Mouse (Mus musculus): ENCODE measurements at regions not wholly inside any gene's neighbourhood (a gene's known extent, or its start where the extent isn't known, plus 50 kb on each side); places are given as distances from the start of the nearest gene placed in this dataset.
"Not testable (repeated sequence)": the region's sequence is repeated elsewhere in the genome, so short reads cannot be mapped to it uniquely, and the experiment has no call there.

DNA sequence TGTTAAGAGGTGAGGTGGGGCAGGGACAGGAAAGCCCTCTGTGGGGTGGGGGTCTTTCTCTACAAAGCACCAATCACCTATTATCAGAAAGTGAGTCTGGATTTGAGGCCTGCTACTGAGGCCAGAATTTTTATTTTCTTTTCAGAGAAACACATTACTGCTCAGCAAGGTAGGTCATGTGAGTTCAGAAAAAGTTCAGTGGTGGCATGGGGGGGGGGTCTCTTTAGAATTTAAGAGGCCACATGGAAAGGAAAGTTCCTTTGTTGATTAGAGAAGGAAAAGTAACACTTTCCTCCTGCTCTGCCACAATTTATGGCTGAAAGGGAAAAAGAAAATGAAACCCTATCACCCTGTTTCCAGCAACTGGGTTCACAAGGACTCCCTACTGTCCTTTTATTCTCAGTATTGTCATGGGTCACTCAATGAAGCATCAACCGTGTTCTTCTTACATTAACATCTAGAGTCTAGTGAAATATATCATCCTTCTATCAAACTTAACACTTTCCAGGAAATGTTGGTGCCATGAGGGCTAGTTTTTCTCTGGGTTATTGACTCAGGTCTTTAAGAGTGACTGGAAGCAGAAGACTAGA, 194.1 kb downstream of the 4930474N05Rik start:
- Histone ChIP-seq H3K4me2 (ENCODE audit: low read length) (no peak overlapping the region), H3K27ac (ENCODE audit: low read length) (no peak overlapping the region), H3K9ac (replicated peaks; ENCODE audit: low read depth, low read length) (no peak overlapping the region), H3K9me3 (ENCODE audit: control insufficient read depth, low read length) (no peaks in the 10 kb centered on the region), H3K4me3 (replicated peaks; ENCODE audit: low read length) (no peak overlapping the region), H3K4me1 (replicated peaks; ENCODE audit: control insufficient read depth, insufficient read depth, low read length) (no peaks in the 10 kb centered on the region), H3K27me3 (replicated peaks; ENCODE audit: control insufficient read depth, insufficient read depth, low read length) (no peaks in the 10 kb centered on the region), H3K36me3 (ENCODE audit: control insufficient read depth, insufficient read depth) (no peaks in the 10 kb centered on the region)
- ATAC-seq: no peak
- WGBS: 58% methylated on average over 1 of the region's 1 CpGs

DNA sequence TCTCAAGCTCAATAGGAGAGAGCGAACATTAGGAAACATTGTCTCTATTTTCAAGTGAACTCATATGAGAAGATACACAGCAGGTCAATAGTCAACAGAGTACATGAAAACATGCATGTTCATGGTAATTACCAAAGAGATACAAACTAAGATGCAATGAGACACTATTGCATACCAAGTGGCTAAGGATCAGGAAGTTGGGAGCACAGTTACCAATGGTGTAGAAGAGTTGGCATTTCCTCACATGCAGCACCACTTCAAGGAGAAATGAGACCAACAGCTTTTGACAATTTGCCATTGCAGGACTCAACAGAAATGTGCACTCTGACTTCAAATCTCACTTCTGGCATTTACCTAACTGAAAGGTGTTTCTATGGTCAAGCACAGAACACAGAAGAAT, 215.6 kb downstream of the 4930474N05Rik start:
- Histone ChIP-seq H3K36me3 (ENCODE audit: control insufficient read depth, insufficient read depth) (no peaks in the 10 kb centered on the region), H3K4me2 (ENCODE audit: low read length) (no peak overlapping the region), H3K27ac (ENCODE audit: low read length) (no peak overlapping the region), H3K4me3 (replicated peaks; ENCODE audit: low read length) (no peak overlapping the region), H3K4me1 (replicated peaks; ENCODE audit: control insufficient read depth, insufficient read depth, low read length) (no peaks in the 10 kb centered on the region), H3K9ac (replicated peaks; ENCODE audit: low read depth, low read length) (no peak overlapping the region), H3K27me3 (replicated peaks; ENCODE audit: control insufficient read depth, insufficient read depth, low read length) (no peaks in the 10 kb centered on the region), H3K9me3 (ENCODE audit: control insufficient read depth, low read length) (no peaks in the 10 kb centered on the region)
- no peak for ATAC-seq
- 96% methylated on average over 1 of the region's 1 CpGs for WGBS

DNA sequence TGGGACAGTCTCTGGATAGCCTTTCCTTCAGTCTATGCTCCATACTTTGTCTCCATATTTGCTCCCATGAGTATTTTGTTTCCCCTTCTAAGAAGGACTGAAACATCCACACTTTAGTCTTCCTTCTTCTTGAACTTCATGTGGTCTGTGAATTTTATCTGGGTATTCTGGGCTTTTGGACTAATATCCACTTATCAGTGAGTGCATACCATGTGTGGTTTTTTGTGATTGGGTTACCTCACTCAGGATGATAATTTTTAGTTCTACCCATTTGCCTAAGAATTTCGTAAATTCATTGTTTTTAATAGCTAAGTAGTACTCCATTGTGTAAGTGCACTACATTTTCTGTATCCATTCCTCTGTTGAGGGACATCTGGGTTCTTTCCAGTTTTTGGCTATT, 220.0 kb downstream of the 4930474N05Rik start:
- not testable (repeated sequence) for ATAC-seq

DNA sequence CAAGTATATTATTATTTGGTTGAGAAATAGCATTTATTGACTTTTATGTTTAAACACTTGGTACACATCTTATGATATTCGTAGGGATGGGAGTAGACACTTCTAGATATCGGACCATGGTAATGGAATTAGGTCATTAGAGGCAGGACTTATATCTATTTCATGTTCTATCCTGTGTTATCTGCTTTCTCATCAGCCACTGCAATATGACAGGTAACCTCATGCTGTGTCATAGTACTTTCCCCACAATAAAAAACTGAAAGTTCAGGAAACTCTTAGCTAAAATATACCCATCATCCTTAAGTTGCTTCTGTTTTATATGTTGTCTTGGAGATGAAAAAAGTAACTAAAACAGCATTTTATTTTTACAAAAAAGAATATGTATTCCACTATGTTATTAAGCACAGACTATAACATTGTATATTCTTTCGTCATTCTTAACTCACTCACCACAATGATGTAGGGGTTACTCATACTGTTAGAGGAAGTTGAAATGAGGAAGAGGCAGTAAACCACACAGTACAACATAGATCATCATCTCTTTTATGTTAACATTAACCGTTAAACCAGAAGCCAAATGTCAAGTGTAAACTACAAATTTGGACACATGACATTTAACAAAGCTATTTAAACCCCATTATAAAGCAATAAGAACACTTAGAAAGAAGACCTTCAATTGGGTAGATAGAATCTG, 221.8 kb downstream of the 4930474N05Rik start:
- no peak overlapping the region for H3K4me2 ChIP-seq (ENCODE audit: low read length)
- H3K4me3 ChIP-seq (replicated peaks; ENCODE audit: low read length): no peak overlapping the region
- WGBS: 91% methylated on average over 4 of the region's 4 CpGs
- H3K9me3 ChIP-seq (ENCODE audit: control insufficient read depth, low read length): no peaks in the 10 kb centered on the region
- H3K27me3 ChIP-seq (replicated peaks; ENCODE audit: control insufficient read depth, insufficient read depth, low read length): no peaks in the 10 kb centered on the region
- H3K4me1 ChIP-seq (replicated peaks; ENCODE audit: control insufficient read depth, insufficient read depth, low read length): no peaks in the 10 kb centered on the region
- H3K27ac ChIP-seq (ENCODE audit: low read length): no peak overlapping the region
- ATAC-seq: no peak
- no peak overlapping the region for H3K9ac ChIP-seq (replicated peaks; ENCODE audit: low read depth, low read length)
- H3K36me3 ChIP-seq (ENCODE audit: control insufficient read depth, insufficient read depth): no peaks in the 10 kb centered on the region

More for the DNA sequence above, 220.0 kb downstream of the 4930474N05Rik start:
- not testable (repeated sequence) for H3K4me3 ChIP-seq (replicated peaks; ENCODE audit: low read length); H3K4me1 ChIP-seq (replicated peaks; ENCODE audit: control insufficient read depth, insufficient read depth, low read length); H3K4me2 ChIP-seq (ENCODE audit: low read length); H3K27ac ChIP-seq (ENCODE audit: low read length); H3K27me3 ChIP-seq (replicated peaks; ENCODE audit: control insufficient read depth, insufficient read depth, low read length); H3K9ac ChIP-seq (replicated peaks; ENCODE audit: low read depth, low read length); H3K9me3 ChIP-seq (ENCODE audit: control insufficient read depth, low read length); H3K36me3 ChIP-seq (ENCODE audit: control insufficient read depth, insufficient read depth)
- WGBS: 80% methylated on average over 1 of the region's 1 CpGs

DNA sequence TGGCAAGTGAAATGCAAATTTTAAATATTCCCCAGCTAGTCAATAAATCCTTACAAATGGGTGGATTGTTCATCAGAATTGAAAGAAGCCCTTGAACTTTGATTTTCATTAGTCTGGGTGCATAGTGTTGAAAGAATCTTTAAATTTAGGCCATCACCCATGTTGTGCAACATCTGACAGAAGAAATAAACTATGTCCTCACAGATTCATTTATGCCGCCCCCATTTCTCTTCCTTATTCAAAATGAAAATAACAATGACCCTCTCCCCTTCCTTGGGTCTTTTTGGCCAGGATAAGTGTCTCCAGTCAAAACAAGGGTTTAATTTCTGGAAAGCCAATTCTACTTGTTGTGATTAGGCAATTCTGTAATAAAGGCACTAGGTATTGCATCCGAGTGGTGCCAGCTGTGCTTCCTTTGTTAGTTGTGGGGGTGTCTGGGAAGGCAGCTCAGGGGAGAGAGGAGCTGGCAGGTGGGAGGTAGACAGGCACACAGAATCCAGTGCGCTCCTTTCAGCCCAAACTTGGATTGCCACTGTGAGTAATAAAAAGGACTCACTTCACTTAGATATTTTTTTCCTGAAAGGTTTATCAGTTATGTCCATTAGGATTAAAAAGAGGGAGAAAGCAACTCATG, 233.7 kb downstream of the 4930474N05Rik start:
- ATAC-seq: no peak
- H3K27ac ChIP-seq (ENCODE audit: low read length): no peak overlapping the region
- no peaks in the 10 kb centered on the region for H3K36me3 ChIP-seq (ENCODE audit: control insufficient read depth, insufficient read depth)
- no peak overlapping the region for H3K9ac ChIP-seq (replicated peaks; ENCODE audit: low read depth, low read length)
- WGBS: 40% methylated on average over 3 of the region's 3 CpGs
- no peak overlapping the region for H3K4me3 ChIP-seq (replicated peaks; ENCODE audit: low read length)
- H3K4me1 ChIP-seq (replicated peaks; ENCODE audit: control insufficient read depth, insufficient read depth, low read length): no peaks in the 10 kb centered on the region
- H3K9me3 ChIP-seq (ENCODE audit: control insufficient read depth, low read length): no peaks in the 10 kb centered on the region
- no peaks in the 10 kb centered on the region for H3K27me3 ChIP-seq (replicated peaks; ENCODE audit: control insufficient read depth, insufficient read depth, low read length)
- H3K4me2 ChIP-seq (ENCODE audit: low read length): no peak overlapping the region

DNA sequence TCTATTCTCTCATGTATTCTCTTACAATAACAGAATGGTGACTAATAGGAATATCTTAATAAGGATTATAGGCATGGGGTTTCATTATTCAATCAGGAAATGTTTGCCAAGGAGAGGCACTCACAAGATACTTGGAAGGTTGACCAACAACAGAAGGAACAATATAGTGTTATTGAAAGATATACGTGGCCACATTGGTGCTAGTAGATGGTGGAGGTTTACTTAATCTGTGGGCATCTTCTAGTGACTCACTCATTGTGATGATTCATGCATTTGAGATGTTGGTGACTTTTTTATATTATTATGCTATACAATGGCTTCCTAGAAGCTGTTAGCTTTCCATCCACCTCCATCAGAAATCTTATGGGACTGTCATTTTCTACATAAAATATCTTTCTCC, 246.1 kb downstream of the 4930474N05Rik start:
- no peaks in the 10 kb centered on the region for H3K27me3 ChIP-seq (replicated peaks; ENCODE audit: control insufficient read depth, insufficient read depth, low read length)
- ATAC-seq: no peak
- 88% methylated on average over 1 of the region's 1 CpGs for WGBS
- no peak overlapping the region for H3K9ac ChIP-seq (replicated peaks; ENCODE audit: low read depth, low read length)
- H3K27ac ChIP-seq (ENCODE audit: low read length): no peak overlapping the region
- no peaks in the 10 kb centered on the region for H3K36me3 ChIP-seq (ENCODE audit: control insufficient read depth, insufficient read depth)
- no peak overlapping the region for H3K4me2 ChIP-seq (ENCODE audit: low read length)
- no peaks in the 10 kb centered on the region for H3K4me1 ChIP-seq (replicated peaks; ENCODE audit: control insufficient read depth, insufficient read depth, low read length)
- no peaks in the 10 kb centered on the region for H3K9me3 ChIP-seq (ENCODE audit: control insufficient read depth, low read length)
- H3K4me3 ChIP-seq (replicated peaks; ENCODE audit: low read length): no peak overlapping the region
